Mouse (Mus musculus) layer of hippocampus, adult 2 months (tissue): ENCODE data around the gene Rbm18. TPM values are rescaled to one million over a fixed set of nuclear protein-coding genes. Genes with fewer than 3 reads are reported as not detected.

Source experiments
- DNase-seq, 2 experiments: peaks; one replicate each; pipeline ENCODE4 v3.0.0; 2022; ENCODE audit warnings: low spot score in 2 of 2
- H3K27ac ChIP-seq: fragments of 200-600 bp; 2 replicates; pipeline ENCODE4 v1.8.1; 2022
- H3K4me3 ChIP-seq: fragments of 200-600 bp; 2 replicates; pipeline ENCODE4 v1.8.1; 2022; ENCODE audit warnings: mild to moderate bottlenecking
- CTCF ChIP-seq: fragments of 200-600 bp; conservative IDR thresholded peaks from 2 replicates; pipeline ENCODE4 v1.8.1; 2022; ENCODE audit warnings: antibody characterized with exemption, mild to moderate bottlenecking, moderate library complexity
- total RNA-seq, 2 experiments: library from RNA; stranded (reverse); gene quantifications; 2 replicates each; pipeline ENCODE4 v1.2.3; 2021

Gene Rbm18
- total RNA-seq, 2 experiments from 2014 or later: 41.7 to 46.3 TPM

DNA sequence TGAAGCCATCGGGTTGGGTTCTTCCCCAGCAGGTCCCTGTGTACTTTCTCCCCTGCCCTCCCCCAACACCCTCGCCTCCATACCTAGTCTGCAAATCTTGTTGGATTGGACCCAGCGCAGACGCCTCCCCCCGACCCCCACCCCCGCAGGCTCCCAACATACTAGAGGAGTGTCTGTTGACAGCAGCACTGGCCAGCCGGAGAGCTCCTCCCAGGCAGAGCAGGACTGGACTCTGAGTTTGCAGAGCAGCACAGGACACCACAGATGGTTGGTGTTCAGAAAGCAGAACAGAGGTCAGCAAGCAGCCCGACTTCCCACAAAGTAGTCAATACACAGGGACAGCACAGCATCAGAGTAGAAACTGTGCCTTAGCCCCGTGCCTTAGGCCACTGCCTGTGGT lies 55.1 kb downstream of the Rbm18 start:
- no peak for DNase-seq
- no peak overlapping the region for H3K27ac ChIP-seq
- no peak overlapping the region for H3K4me3 ChIP-seq
- TF ChIP-seq CTCF: no peak

DNA sequence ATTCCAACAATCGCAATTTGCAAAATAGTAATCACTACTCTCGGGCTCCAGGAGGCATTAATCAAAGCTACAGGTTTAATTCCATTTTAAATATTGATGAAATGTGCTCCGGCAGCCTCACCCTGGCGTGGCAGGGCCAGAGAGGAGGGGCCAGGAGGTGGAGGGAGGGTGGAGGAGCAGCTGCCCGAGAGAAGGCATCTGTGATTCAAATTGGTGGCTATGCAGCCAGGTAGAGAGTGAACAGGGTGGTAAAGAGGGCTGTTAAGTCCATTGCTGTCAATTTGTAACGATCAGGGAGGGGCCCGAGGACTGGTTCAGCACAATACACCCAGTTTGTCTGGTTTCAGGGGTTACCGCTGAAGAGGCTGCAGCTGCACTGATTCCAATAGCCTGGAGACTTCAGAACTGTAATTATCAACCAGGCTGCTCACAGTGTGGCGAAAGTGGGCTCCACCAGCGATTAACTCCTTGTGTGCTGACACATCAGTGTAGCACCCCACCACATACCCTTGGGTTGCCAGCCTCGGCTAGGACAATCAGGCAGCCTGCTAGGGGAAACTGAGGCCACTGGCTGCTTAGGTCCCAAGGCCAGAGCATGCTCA lies 59.3 kb downstream of the Rbm18 start:
- no peak for TF ChIP-seq CTCF
- Histone ChIP-seq H3K27ac (no peak overlapping the region), H3K4me3 (no peak overlapping the region)
- no peak for DNase-seq

DNA sequence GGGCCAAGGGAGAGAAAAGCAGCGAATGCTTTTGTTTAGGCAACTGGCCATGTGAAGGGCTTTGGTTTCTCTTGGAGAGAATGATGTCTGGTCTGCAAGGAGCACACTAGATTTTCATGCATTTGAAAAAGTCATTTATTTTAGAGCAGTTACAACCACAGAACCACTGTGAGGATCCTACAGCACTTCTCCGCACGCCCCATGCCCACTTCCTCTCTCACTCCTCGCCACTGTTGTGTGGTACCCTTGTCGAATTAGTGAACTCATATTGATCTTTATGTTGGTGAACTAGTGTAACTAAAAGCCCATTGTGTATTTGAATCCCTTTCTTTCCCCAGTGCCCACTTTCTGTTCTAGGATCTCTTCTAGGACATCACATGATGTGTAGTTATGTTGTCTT lies 61.4 kb downstream of the Rbm18 start:
- Histone ChIP-seq H3K4me3 (no peak overlapping the region), H3K27ac (no peak overlapping the region)
- no peak for TF ChIP-seq CTCF
- no peak for DNase-seq

DNA sequence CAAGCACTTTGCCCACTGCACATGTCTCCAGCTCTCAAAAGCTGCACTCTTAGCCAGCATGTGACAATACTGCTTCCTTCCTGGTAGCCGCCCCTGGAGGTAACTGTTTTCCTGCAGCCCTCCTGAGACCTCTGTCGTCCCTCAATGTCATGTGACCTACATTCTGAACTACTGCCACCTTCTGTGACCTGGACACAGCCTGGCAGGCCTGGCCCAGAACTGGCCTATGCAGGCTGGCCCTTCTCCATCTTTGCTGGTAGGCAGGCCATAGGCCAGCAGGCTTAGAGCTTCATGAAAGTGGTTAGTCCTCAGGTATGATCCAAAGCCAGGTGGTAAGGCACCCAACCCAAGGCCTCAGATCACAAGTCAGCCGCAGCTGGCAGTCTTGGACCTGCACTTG lies 62.8 kb downstream of the Rbm18 start:
- no peak for TF ChIP-seq CTCF
- no peak overlapping the region for H3K4me3 ChIP-seq
- H3K27ac ChIP-seq: no peak overlapping the region
- no peak for DNase-seq

DNA sequence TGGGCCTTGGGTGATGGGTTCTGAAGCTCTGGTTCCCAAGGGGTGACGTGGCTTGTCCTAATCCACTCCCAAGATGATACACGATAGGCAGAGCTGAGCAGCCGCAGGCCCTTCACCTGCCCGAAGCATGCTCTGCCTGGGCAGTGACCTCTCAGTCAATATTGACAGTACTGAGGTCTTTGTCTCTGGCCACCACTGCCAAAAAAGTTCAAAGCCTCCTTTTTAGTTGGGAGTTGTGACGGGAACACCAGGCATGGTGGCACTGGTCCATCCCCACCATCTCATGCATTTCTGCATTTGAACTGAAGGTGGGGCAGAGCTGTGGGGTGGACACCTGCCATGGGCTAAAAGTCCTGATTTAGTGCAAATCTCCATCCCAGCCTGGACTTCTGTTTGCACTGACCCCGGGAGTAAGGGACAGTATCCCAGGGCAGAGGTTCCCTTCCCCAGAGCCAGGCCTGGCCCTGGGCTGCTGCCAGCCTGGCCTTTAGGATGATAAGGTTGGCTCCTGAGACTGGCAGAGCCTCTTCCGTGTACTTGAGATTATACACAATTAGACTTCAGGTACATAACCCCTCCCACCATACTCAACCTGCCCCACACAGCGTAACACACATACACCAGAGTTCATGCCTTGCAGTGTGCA lies 64.8 kb downstream of the Rbm18 start:
- no peak overlapping the region for H3K27ac ChIP-seq
- DNase-seq: no peak
- TF ChIP-seq CTCF: no peak

DNA sequence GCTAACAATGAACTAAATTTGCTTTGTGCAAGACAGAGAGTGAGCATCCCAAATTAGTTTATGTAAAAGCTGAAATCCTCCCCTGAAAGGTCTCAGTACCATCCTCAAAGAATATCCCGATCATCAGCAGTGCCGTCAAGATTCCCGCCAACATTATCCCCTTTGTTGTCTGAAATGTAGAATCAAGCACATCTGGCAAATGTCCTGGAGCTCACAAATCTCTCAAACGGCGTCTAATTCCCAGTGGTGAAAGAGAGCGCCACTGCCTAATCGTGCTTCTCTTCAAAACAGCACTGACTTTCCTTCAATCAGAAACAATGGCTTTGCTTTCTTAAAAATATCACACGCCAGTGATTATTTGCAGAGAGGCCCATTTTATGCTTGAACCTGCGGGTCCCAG lies 69.4 kb downstream of the Rbm18 start:
- Histone ChIP-seq H3K4me3 (no peak overlapping the region), H3K27ac (no peak overlapping the region)
- no peak for DNase-seq
- TF ChIP-seq CTCF: no peak

More for the DNA sequence above, 64.8 kb downstream of the Rbm18 start:
- H3K4me3 ChIP-seq: no peak overlapping the region

Other genes with a start within 250 kb of the Rbm18 start
- 10 to 100 TPM; 33.9 to 38.8 TPM for gene Ttll11, start 156.9 kb downstream of the Rbm18 start, total RNA-seq
- 100 to 1,000 TPM; 175 to 180 TPM for gene Ndufa8, start 87.4 kb downstream of the Rbm18 start, total RNA-seq
- gene Morn5, start 87.3 kb downstream of the Rbm18 start, total RNA-seq: 1 to 10 TPM; 1.4 to 1.7 TPM
- gene Lhx6, start 31.4 kb downstream of the Rbm18 start, total RNA-seq: 10 to 100 TPM; 15.5 to 16.0 TPM
- 10 to 100 TPM; 13.8 to 18.6 TPM for gene Mrrf, start 384 bp downstream of the Rbm18 start, total RNA-seq
- gene Ptgs1, start 93.7 kb upstream of the Rbm18 start, total RNA-seq: 10 to 100 TPM; 17.1 to 19.1 TPM
- under 1 TPM in 1 of 2 experiments, not detected in 1; 0.05 TPM for gene Olfr338, start 236.7 kb upstream of the Rbm18 start, total RNA-seq